Mouse (Mus musculus): Measurements from ENCODE around the gene Atp2a2. TPM values are rescaled to one million over a fixed set of nuclear protein-coding genes. Genes with fewer than 3 reads are reported as not detected.

Atp2a2 gene
- 43.8 and 45.5 TPM in 2 replicates for polyA plus RNA-seq (2014; fragmentation: Nextera tagmentation; extraction: Ambion mirVana)

DNA sequence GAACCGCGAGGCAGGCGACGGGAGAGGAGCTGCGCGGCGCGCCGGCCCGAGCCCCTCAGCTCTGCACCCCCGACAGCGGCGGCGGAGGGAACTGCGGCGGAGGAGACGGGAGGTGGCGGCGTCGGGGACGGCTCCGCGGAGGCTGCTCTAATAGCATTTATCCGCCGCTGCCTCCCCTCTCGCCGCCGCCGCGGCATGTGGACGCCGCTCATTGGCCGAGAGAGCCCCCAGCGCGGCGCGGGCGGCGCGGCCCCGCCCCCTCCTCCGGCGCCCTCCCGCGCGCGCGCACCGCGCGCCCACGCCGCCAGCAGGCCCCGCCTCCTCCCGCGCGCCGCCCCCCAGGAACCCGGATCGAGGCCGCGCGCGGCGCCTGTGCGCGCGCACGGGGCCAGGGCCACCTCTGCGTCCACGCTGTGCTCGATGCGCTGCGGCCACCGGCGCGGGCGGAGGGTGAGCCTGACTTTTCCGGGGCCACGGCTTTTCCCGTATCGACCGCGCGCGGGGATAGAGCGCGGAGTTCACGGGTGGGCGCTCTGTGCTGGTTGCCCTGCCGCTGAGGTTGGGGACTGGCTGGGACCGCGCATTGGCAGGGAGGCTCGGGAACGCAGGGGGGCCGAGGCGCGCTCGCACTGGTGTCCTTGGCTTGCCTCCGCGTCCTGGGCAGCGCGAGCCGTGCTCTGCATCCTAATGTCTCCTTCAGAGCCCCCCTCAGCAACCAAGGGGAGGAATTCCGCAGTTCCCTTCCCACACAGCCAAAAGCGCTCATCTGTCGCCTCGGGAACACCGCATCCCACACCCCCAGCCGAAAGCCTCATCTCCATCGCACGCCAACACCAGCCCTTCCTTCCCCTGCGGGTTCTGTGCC, at the start of gene Atp2a2:
TSS of gene Atp2a2 (minus strand) at position 149 of the 865 bp plus-strand sequence.
- peak within 1 kb of the TSS; percentile 99 for H3K27ac ChIP-seq (ENCODE audit: low read depth)
- WGBS: under 1% methylated on average over 83 of the region's 113 CpGs

DNA sequence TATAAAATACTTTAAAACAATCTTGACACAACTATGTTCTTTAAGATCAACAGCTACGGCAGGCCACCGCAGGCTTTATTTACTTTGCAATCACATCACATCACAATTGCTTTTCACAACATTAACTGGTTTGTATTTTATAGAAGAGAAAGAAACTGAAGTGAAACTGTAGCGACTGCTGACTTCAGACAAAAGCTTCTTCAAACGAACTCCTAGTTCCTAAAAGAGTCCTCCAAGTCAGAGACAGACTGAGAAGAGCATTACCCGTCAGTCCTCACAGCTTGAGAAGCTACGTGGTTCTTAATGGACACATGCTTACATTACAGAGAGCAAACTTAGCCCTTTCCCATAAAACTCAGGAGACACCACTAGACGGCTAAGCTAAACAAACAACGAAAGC, 48.4 kb upstream of the Atp2a2 start:
- no peak for DNase-seq
- H3K27me3 ChIP-seq (ENCODE audit: insufficient read depth, low read length): no peaks in the 10 kb centered on the region
- no peak overlapping the region for H3K4me3 ChIP-seq (ENCODE audit: low read depth, low read length)
- no peaks in the 10 kb centered on the region for H3K9me3 ChIP-seq (ENCODE audit: low read depth, low read length)
- ATAC-seq (ENCODE audit: insufficient read depth): no peak
- no peaks in the 10 kb centered on the region for H3K4me1 ChIP-seq (ENCODE audit: insufficient read depth)
- H3K36me3 ChIP-seq (ENCODE audit: insufficient read depth): no peaks in the 10 kb centered on the region
- H3K9ac ChIP-seq: no peak overlapping the region
- TF ChIP-seq CTCF (IDR thresholded peaks at IDR 0.05; ENCODE audit: low read depth): no peak
- H3K4me2 ChIP-seq: peak overlapping the region; percentile 35
- H3K27ac ChIP-seq (ENCODE audit: low read depth): peak overlapping the region; percentile 39; the same call in 1 of the 2 replicates
- 14% methylated on average over 8 of the region's 8 CpGs for WGBS

More for the DNA sequence above, at the start of gene Atp2a2:
- Histone ChIP-seq H3K4me2 (peak within 1 kb of the TSS; percentile 90), H3K27me3 (ENCODE audit: insufficient read depth, low read length) (no peaks in the 10 kb centered on the region), H3K36me3 (ENCODE audit: insufficient read depth) (peaks cover 22% of the 10 kb centered on the region), H3K4me1 (ENCODE audit: insufficient read depth) (peaks cover 11% of the 10 kb centered on the region), H3K9ac (peak within 1 kb of the TSS; percentile 99), H3K4me3 (ENCODE audit: low read depth, low read length) (peak within 1 kb of the TSS; percentile 99), H3K9me3 (ENCODE audit: low read depth, low read length) (peaks cover 4% of the 10 kb centered on the region; the same call in 1 of the 2 replicates)
- TF ChIP-seq CTCF (IDR thresholded peaks at IDR 0.05; ENCODE audit: low read depth): peak; percentile 35; the same call in 1 of the 2 replicates
- DNase-seq: peak; percentile 96
- peak; percentile 94 for ATAC-seq (ENCODE audit: insufficient read depth)

DNA sequence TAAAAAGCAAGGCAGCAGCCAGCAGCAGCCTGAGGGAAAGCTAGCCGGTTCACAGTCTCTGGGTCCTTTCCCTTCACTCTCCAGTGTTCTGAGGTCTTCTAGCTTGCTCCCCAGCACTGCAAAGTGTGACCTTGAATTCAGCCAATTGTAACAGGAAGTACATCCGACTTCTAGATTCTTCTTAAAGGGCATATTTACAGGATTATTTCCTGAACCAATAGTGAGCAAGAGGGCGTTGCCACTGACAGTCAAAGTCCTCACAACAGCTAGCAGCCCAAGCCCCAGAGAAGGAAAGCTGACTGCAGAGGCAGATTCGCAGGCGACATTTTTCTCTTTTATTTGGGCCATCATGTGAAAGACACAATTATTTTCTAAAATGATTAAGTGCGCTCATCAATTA, 46.6 kb upstream of the Atp2a2 start:
- Histone ChIP-seq H3K9me3 (ENCODE audit: low read depth, low read length) (no peaks in the 10 kb centered on the region), H3K4me1 (ENCODE audit: insufficient read depth) (no peaks in the 10 kb centered on the region), H3K27ac (ENCODE audit: low read depth) (0 out of 2 replicates have a peak overlapping the region, but pooled peaks have one; percentile 15), H3K4me3 (ENCODE audit: low read depth, low read length) (no peak overlapping the region), H3K9ac (no peak overlapping the region), H3K4me2 (no peak overlapping the region), H3K27me3 (ENCODE audit: insufficient read depth, low read length) (no peaks in the 10 kb centered on the region), H3K36me3 (ENCODE audit: insufficient read depth) (no peaks in the 10 kb centered on the region)
- peak; percentile 62 for DNase-seq
- no peak for TF ChIP-seq CTCF (IDR thresholded peaks at IDR 0.05; ENCODE audit: low read depth)
- ATAC-seq (ENCODE audit: insufficient read depth): no peak
- 53% methylated on average over 6 of the region's 6 CpGs for WGBS

DNA sequence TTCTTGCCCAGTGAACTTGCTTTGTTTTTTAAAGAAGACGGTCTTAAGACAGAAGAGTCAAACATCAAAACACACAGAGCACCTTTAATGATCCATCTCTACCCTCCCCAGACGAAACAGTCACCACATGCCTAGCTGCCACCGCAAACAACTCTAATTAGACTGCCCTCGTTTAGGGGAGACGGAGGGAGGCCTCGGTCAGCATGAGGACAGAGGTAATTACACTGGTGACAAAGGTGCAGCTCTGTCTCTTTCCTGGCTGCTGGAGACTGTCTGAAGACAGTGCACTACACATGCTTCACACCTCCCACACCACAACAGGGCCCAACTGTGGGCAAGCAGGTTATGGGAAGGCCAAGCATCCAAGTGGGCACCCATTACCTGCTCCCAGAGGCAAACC, 45.8 kb upstream of the Atp2a2 start:
- H3K4me1 ChIP-seq (ENCODE audit: insufficient read depth): no peaks in the 10 kb centered on the region
- no peaks in the 10 kb centered on the region for H3K36me3 ChIP-seq (ENCODE audit: insufficient read depth)
- no peak overlapping the region for H3K27ac ChIP-seq (ENCODE audit: low read depth)
- ATAC-seq (ENCODE audit: insufficient read depth): no peak
- no peak overlapping the region for H3K9ac ChIP-seq
- no peak overlapping the region for H3K4me2 ChIP-seq
- H3K4me3 ChIP-seq (ENCODE audit: low read depth, low read length): no peak overlapping the region
- 78% methylated on average over 6 of the region's 6 CpGs for WGBS
- H3K27me3 ChIP-seq (ENCODE audit: insufficient read depth, low read length): no peaks in the 10 kb centered on the region
- DNase-seq: no peak
- no peak for TF ChIP-seq CTCF (IDR thresholded peaks at IDR 0.05; ENCODE audit: low read depth)
- H3K9me3 ChIP-seq (ENCODE audit: low read depth, low read length): no peaks in the 10 kb centered on the region

DNA sequence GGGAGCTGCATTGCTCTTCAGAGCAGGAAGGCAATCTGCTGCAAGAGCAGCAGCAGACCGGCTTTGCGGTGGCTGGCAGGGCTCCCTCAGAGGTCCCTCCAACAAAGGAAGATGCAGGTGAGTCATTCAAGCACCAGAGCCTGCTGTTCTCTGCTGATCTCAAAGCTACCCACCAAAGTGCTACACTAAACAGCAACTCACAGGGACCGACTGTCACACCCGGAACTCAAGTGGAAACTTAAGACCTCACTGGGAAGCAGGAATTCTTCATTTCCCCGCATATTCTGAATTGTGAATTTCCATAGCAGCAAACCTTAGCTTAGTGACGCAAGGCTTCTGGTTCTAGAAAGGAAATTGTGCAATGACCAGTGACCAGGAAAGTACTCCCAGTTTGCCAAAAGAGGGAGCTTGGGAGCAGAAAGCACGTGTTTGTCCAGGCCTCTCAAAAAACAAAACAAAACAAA, 45.3 kb upstream of the Atp2a2 start:
- no peaks in the 10 kb centered on the region for H3K9me3 ChIP-seq (ENCODE audit: low read depth, low read length)
- DNase-seq (peak; percentile 81), ATAC-seq (ENCODE audit: insufficient read depth) (no peak)
- peak; percentile 65 for TF ChIP-seq CTCF (IDR thresholded peaks at IDR 0.05; ENCODE audit: low read depth)
- H3K27ac ChIP-seq (ENCODE audit: low read depth): no peak overlapping the region
- no peak overlapping the region for H3K9ac ChIP-seq
- no peaks in the 10 kb centered on the region for H3K36me3 ChIP-seq (ENCODE audit: insufficient read depth)
- 56% methylated on average over 7 of the region's 7 CpGs for WGBS
- no peak overlapping the region for H3K4me2 ChIP-seq
- H3K4me1 ChIP-seq (ENCODE audit: insufficient read depth): no peaks in the 10 kb centered on the region
- H3K27me3 ChIP-seq (ENCODE audit: insufficient read depth, low read length): no peaks in the 10 kb centered on the region
- H3K4me3 ChIP-seq (ENCODE audit: low read depth, low read length): no peak overlapping the region

DNA sequence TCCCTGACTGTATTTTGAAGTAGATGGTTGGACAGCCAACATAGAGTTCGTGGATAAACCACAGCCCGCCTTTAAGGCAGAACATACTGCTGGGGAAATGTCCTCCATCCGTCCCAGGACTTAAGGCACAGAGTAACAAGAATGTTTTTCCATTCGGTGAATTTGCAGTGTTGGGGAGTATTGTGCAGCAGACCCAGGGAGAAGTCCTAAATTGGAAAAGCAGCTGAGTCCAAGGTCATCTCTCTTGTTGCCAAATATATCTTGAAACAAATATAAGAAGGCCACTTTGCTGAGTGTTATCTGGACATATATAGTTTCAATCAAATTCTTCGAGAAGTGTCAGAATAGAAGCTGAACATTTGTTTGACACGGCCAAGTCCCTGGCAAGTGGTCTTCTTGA, 41.4 kb upstream of the Atp2a2 start:
- H3K27ac ChIP-seq (ENCODE audit: low read depth): no peak overlapping the region; the same call in 1 of the 2 replicates
- WGBS: 79% methylated on average over 6 of the region's 6 CpGs
- no peak for TF ChIP-seq CTCF (IDR thresholded peaks at IDR 0.05; ENCODE audit: low read depth)

DNA sequence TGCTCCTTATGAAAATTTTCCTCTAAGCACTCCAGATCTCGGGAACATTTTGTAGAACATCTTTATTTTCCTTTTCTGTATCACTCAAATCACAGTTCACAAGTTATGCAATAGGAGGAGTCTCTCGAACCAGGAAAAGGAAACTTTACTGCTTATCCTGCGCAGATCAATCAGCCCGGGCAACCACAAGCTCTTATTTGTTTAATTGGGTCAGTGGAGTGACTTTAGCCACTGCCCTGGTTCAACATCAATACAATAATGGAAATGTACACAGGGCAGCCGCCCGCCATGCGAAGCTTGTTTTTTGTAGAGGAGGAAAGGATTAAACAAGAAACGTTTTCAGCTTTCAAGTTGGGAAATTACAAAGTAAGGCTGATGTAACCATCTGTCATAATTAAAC, 39.8 kb upstream of the Atp2a2 start:
- Histone ChIP-seq H3K27ac (ENCODE audit: low read depth) (no peak overlapping the region), H3K4me2 (no peak overlapping the region), H3K36me3 (ENCODE audit: insufficient read depth) (peaks cover 4% of the 10 kb centered on the region; the same call in 1 of the 2 replicates), H3K4me1 (ENCODE audit: insufficient read depth) (no peaks in the 10 kb centered on the region), H3K4me3 (ENCODE audit: low read depth, low read length) (no peak overlapping the region), H3K9ac (no peak overlapping the region), H3K27me3 (ENCODE audit: insufficient read depth, low read length) (no peaks in the 10 kb centered on the region), H3K9me3 (ENCODE audit: low read depth, low read length) (no peaks in the 10 kb centered on the region)
- ATAC-seq (ENCODE audit: insufficient read depth) (no peak), DNase-seq (no peak)
- no peak for TF ChIP-seq CTCF (IDR thresholded peaks at IDR 0.05; ENCODE audit: low read depth)
- WGBS: 66% methylated on average over 8 of the region's 8 CpGs

More for the DNA sequence above, 41.4 kb upstream of the Atp2a2 start:
- Histone ChIP-seq H3K36me3 (ENCODE audit: insufficient read depth) (peaks cover 4% of the 10 kb centered on the region; the same call in 1 of the 2 replicates), H3K4me3 (ENCODE audit: low read depth, low read length) (no peak overlapping the region), H3K27me3 (ENCODE audit: insufficient read depth, low read length) (no peaks in the 10 kb centered on the region), H3K4me2 (no peak overlapping the region), H3K4me1 (ENCODE audit: insufficient read depth) (no peaks in the 10 kb centered on the region), H3K9me3 (ENCODE audit: low read depth, low read length) (no peaks in the 10 kb centered on the region), H3K9ac (no peak overlapping the region)
- ATAC-seq (ENCODE audit: insufficient read depth) (no peak), DNase-seq (no peak)
